Mouse (Mus musculus) gastrocnemius, postnatal 25 days (tissue): ENCODE data around the gene Kcnab1. TPM values are rescaled to one million over a fixed set of nuclear protein-coding genes. Genes with fewer than 3 reads are reported as not detected.

Experiments used
- DNase-seq: peaks from one replicate; pipeline ENCODE4 v3.0.0; 2022
- total RNA-seq, 2 experiments: library from RNA; stranded (reverse); gene quantifications; 1 replicate in 1 of 2; 2 replicates in 1 of 2; pipeline ENCODE4 v1.2.3; 2021

The Kcnab1 gene
- total RNA-seq, 2 experiments from 2014 or later: 6.9 to 9.5 TPM

GRCm38 (mm10) chr3:65204356-65205075 lies 95.3 kb downstream of the Kcnab1 start:
- no peak for DNase-seq

GRCm38 (mm10) chr3:65205539-65206020 lies 96.4 kb downstream of the Kcnab1 start:
- peak; percentile 28 for DNase-seq

- DNase-seq: no peak
Measured at GRCm38 (mm10) chr3:65213725-65214124, 104.5 kb downstream of the Kcnab1 start.

GRCm38 (mm10) chr3:65214635-65215034 lies 105.5 kb downstream of the Kcnab1 start:
- no peak for DNase-seq

GRCm38 (mm10) chr3:65217673-65218579 lies 108.7 kb downstream of the Kcnab1 start:
- DNase-seq: no peak

- DNase-seq: no peak
Measured at GRCm38 (mm10) chr3:65220287-65220686, 111.1 kb downstream of the Kcnab1 start.

GRCm38 (mm10) chr3:65223635-65224034 lies 114.5 kb downstream of the Kcnab1 start:
- no peak for DNase-seq

- no peak for DNase-seq
Measured at GRCm38 (mm10) chr3:65230978-65231377, 121.8 kb downstream of the Kcnab1 start.

GRCm38 (mm10) chr3:65231419-65232090 lies 122.4 kb downstream of the Kcnab1 start:
- no peak for DNase-seq

- DNase-seq: no peak
Measured at GRCm38 (mm10) chr3:65249023-65249422, 139.8 kb downstream of the Kcnab1 start.

- DNase-seq: no peak
Measured at GRCm38 (mm10) chr3:65260521-65260920, 151.3 kb downstream of the Kcnab1 start.

- DNase-seq: no peak
Measured at GRCm38 (mm10) chr3:65262506-65263422, 153.6 kb downstream of the Kcnab1 start.

GRCm38 (mm10) chr3:65273317-65273716 lies 164.1 kb downstream of the Kcnab1 start:
- no peak for DNase-seq

- no peak for DNase-seq
Measured at GRCm38 (mm10) chr3:65277777-65278176, 168.6 kb downstream of the Kcnab1 start.

- DNase-seq: no peak
Measured at GRCm38 (mm10) chr3:65283366-65283765, 174.2 kb downstream of the Kcnab1 start.

GRCm38 (mm10) chr3:65288994-65289393 lies 179.8 kb downstream of the Kcnab1 start:
- DNase-seq: no peak

- DNase-seq: peak; percentile 15
Measured at GRCm38 (mm10) chr3:65296996-65297395, 187.8 kb downstream of the Kcnab1 start.

- no peak for DNase-seq
Measured at GRCm38 (mm10) chr3:65299205-65299604, 190.0 kb downstream of the Kcnab1 start.

GRCm38 (mm10) chr3:65301531-65301930 lies 192.3 kb downstream of the Kcnab1 start:
- peak; percentile 8 for DNase-seq

GRCm38 (mm10) chr3:65302559-65302958 lies 193.4 kb downstream of the Kcnab1 start:
- DNase-seq: no peak

GRCm38 (mm10) chr3:65315837-65316236 lies 206.7 kb downstream of the Kcnab1 start:
- DNase-seq: no peak
